In the genomic region with DNA sequence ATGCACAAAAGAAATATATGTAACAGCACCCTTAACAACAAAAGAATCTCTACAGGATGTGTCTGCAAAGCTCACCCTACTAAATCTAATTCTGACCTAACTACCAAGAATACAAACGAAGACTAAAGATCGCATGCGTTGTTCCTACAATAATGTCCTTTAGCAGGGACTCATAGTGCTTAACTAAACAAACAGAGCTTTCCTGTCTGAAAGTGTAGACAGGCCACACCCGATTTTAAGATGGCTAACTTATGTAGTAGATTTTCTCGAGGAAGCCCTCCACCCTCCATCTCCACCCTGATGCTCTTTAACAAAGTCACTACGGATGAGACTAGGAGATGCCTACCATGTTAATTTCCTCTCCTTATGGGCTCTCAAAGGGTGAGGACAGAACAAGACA, we compare ENCODE assay signal across 22 mouse cellular contexts.
DNase-seq lines count a peak whose midpoint lies in the region; ATAC-seq lines count a peak whose summit lies in the region.
"Had no signal": no experiment of that assay in that cellular context is flagged by ENCODE, and none has a peak within 500 bp of the region (broad histone marks: within the 10 kb centered on the region; RNA-seq: fewer than 3 reads in every experiment).

No protein-coding gene starts in this region.

- DNase-seq in heart, adult 11 months, result peak; percentile 85
- DNase-seq in heart, adult 8-10 months (ENCODE audit: low spot score), result no peak
- DNase-seq in heart, postnatal 25 days (ENCODE audit: low spot score), result no peak
- peak; percentile 16 for DNase-seq in lung, postnatal 25 days (ENCODE audit: low spot score)
- no peak for DNase-seq in lung, postnatal 4 days
- DNase-seq in layer of hippocampus, postnatal 36 days, result no peak
- DNase-seq: adrenal gland, postnatal 25 days; cerebellum, adult 2 months; cerebellum, postnatal 10 days; heart, postnatal 4 days; kidney, adult 2 months had no signal

- intact Hi-C loops in heart, postnatal 25 days (cut with DNase I), result no loop called here

- H3K9ac ChIP-seq in heart, embryonic 16.5 days (ENCODE audit: low read length), result no peak overlapping the region
- no peak overlapping the region for H3K9ac ChIP-seq in intestine, embryonic 16.5 days (ENCODE audit: low read depth, low read length)
- H3K9ac ChIP-seq: hindbrain, embryonic 12.5 days had no signal

- H3K4me2 ChIP-seq in heart, embryonic 16.5 days (ENCODE audit: low read depth, low read length), result no peak overlapping the region
- H3K4me2 ChIP-seq in intestine, embryonic 16.5 days (ENCODE audit: low read depth, low read length), result no peak overlapping the region
- H3K4me2 ChIP-seq: hindbrain, embryonic 12.5 days had no signal

- 54% methylated on average over 6 of the region's 6 CpGs for WGBS in heart, embryonic 16.5 days
- WGBS in intestine, embryonic 16.5 days, result 44% methylated on average over 6 of the region's 6 CpGs

- H3K9me3 ChIP-seq in heart, embryonic 16.5 days (replicated peaks; ENCODE audit: control insufficient read depth, low read length), result no peaks in the 10 kb centered on the region
- no peaks in the 10 kb centered on the region for H3K9me3 ChIP-seq in intestine, embryonic 16.5 days (ENCODE audit: control insufficient read depth, low read length)
- H3K9me3 ChIP-seq: embryonic facial prominence, embryonic 10.5 days; forebrain, embryonic 10.5 days; hindbrain, embryonic 12.5 days had no signal

- H3K4me1 ChIP-seq in heart, embryonic 16.5 days (ENCODE audit: control insufficient read depth, insufficient read depth, low read length), result peaks cover 24% of the 10 kb centered on the region; the same call in 1 of the 2 replicates
- no peaks in the 10 kb centered on the region for H3K4me1 ChIP-seq in intestine, embryonic 16.5 days (ENCODE audit: control insufficient read depth, insufficient read depth, low read length)
- H3K4me1 ChIP-seq: embryonic facial prominence, embryonic 10.5 days; forebrain, embryonic 10.5 days had no signal

- H3K36me3 ChIP-seq in heart, embryonic 16.5 days (ENCODE audit: control insufficient read depth, insufficient read depth), result no peaks in the 10 kb centered on the region
- H3K36me3 ChIP-seq in intestine, embryonic 16.5 days (ENCODE audit: control insufficient read depth, insufficient read depth, low read length), result no peaks in the 10 kb centered on the region
- H3K36me3 ChIP-seq: embryonic facial prominence, embryonic 10.5 days; forebrain, embryonic 10.5 days; hindbrain, embryonic 12.5 days had no signal

- H3K4me3 ChIP-seq in heart, embryonic 16.5 days (ENCODE audit: low read length), result no peak overlapping the region
- H3K4me3 ChIP-seq in intestine, embryonic 16.5 days (ENCODE audit: low read length), result no peak overlapping the region
- H3K4me3 ChIP-seq: embryonic facial prominence, embryonic 10.5 days; erythroblast, embryonic 14.5 days; forebrain, embryonic 10.5 days; hindbrain, embryonic 12.5 days had no signal

- H3K27ac ChIP-seq in heart, embryonic 16.5 days (ENCODE audit: low read length), result peak overlapping the region; percentile 43
- H3K27ac ChIP-seq in intestine, embryonic 16.5 days (ENCODE audit: low read length), result no peak overlapping the region
- H3K27ac ChIP-seq: embryonic facial prominence, embryonic 10.5 days; forebrain, embryonic 10.5 days; hindbrain, embryonic 12.5 days had no signal

- H3K27me3 ChIP-seq in heart, embryonic 16.5 days (ENCODE audit: control insufficient read depth, insufficient read depth, low read length), result no peaks in the 10 kb centered on the region
- no peaks in the 10 kb centered on the region for H3K27me3 ChIP-seq in intestine, embryonic 16.5 days (replicated peaks; ENCODE audit: control insufficient read depth, insufficient read depth, low read length)
- H3K27me3 ChIP-seq: hindbrain, embryonic 12.5 days; Patski had no signal

- ATAC-seq in heart, embryonic 16.5 days (replicated peaks; ENCODE audit: extremely low read depth, insufficient read depth, low FRiP score), result no peak
- 0 out of 2 replicates have a peak, but pooled peaks have one; percentile 28 for ATAC-seq in intestine, embryonic 16.5 days
- ATAC-seq: activated CD4-positive, CD25-positive, alpha-beta regulatory T cell, adult 4 months; forebrain, embryonic 14.5 days; hindbrain, embryonic 16.5 days; inflammation-experienced regulatory T-cells, adult 6 months; Patski had no signal

Comparison
In these comparisons a context has a peak if more than half of its experiments do, and no peak if none do; other contexts are left out.
1. DNase-seq: peak in heart, adult 11 months (single experiment) and lung, postnatal 25 days (single experiment); none in heart, adult 8-10 months (single experiment), heart, postnatal 25 days (single experiment), lung, postnatal 4 days (0 of 2) and layer of hippocampus, postnatal 36 days (0 of 2).